Mouse (Mus musculus): ENCODE data around the gene Arhgef18. TPM values are rescaled to one million over a fixed set of nuclear protein-coding genes. Genes with fewer than 3 reads are reported as not detected.

The Arhgef18 gene
- polyA plus RNA-seq, 1 experiment from 2014 or later, result 9.6 TPM

GRCm38 (mm10) chr8:3387286-3387685, 5.5 kb upstream of the Arhgef18 start:
- ATAC-seq (ENCODE audit: insufficient number of reproducible peaks, insufficient read depth, low FRiP score, low read depth), result peak; percentile 34; the same call in 1 of the 2 replicates
- no peaks in the 10 kb centered on the region for H3K9me3 ChIP-seq (ENCODE audit: control insufficient read depth, low read depth, low read length)
- no peak overlapping the region for H3K4me3 ChIP-seq (ENCODE audit: low read depth, low read length)
- H3K4me2 ChIP-seq (replicated peaks; ENCODE audit: low read depth, low read length), result no peak overlapping the region
- H3K36me3 ChIP-seq (ENCODE audit: control insufficient read depth, insufficient read depth, low read length), result no peaks in the 10 kb centered on the region
- H3K4me1 ChIP-seq (ENCODE audit: control insufficient read depth, insufficient read depth, low read length), result no peaks in the 10 kb centered on the region
- H3K27me3 ChIP-seq (ENCODE audit: control insufficient read depth, insufficient read depth, low read length), result no peaks in the 10 kb centered on the region
- no peak overlapping the region for H3K9ac ChIP-seq (replicated peaks; ENCODE audit: low read depth, low read length)
- 41% methylated on average over 6 of the region's 6 CpGs for WGBS
- H3K27ac ChIP-seq (ENCODE audit: low read length), result no peak overlapping the region

- H3K27ac ChIP-seq (ENCODE audit: low read length), result no peak overlapping the region
- no peaks in the 10 kb centered on the region; the same call in 1 of the 2 replicates for H3K4me1 ChIP-seq (ENCODE audit: control insufficient read depth, insufficient read depth, low read length)
- H3K9ac ChIP-seq (replicated peaks; ENCODE audit: low read depth, low read length), result no peak overlapping the region
- H3K27me3 ChIP-seq (ENCODE audit: control insufficient read depth, insufficient read depth, low read length), result no peaks in the 10 kb centered on the region
- no peak overlapping the region for H3K4me2 ChIP-seq (replicated peaks; ENCODE audit: low read depth, low read length)
- H3K4me3 ChIP-seq (ENCODE audit: low read depth, low read length), result no peak overlapping the region
- no peak for ATAC-seq (ENCODE audit: insufficient number of reproducible peaks, insufficient read depth, low FRiP score, low read depth)
- H3K9me3 ChIP-seq (ENCODE audit: control insufficient read depth, low read depth, low read length), result no peaks in the 10 kb centered on the region
- H3K36me3 ChIP-seq (ENCODE audit: control insufficient read depth, insufficient read depth, low read length), result no peaks in the 10 kb centered on the region
- WGBS, result 66% methylated on average over 9 of the region's 9 CpGs
Measured at GRCm38 (mm10) chr8:3388591-3389338, 4.0 kb upstream of the Arhgef18 start.

GRCm38 (mm10) chr8:3389506-3389905, 3.3 kb upstream of the Arhgef18 start:
- H3K9me3 ChIP-seq (ENCODE audit: control insufficient read depth, low read depth, low read length), result no peaks in the 10 kb centered on the region
- H3K4me2 ChIP-seq (replicated peaks; ENCODE audit: low read depth, low read length), result no peak overlapping the region
- H3K9ac ChIP-seq (replicated peaks; ENCODE audit: low read depth, low read length), result no peak overlapping the region
- H3K36me3 ChIP-seq (ENCODE audit: control insufficient read depth, insufficient read depth, low read length), result no peaks in the 10 kb centered on the region
- 95% methylated on average over 1 of the region's 1 CpGs for WGBS
- H3K4me1 ChIP-seq (ENCODE audit: control insufficient read depth, insufficient read depth, low read length), result peaks cover 6% of the 10 kb centered on the region; the same call in 1 of the 2 replicates
- no peak overlapping the region for H3K4me3 ChIP-seq (ENCODE audit: low read depth, low read length)
- no peak overlapping the region for H3K27ac ChIP-seq (ENCODE audit: low read length)
- no peaks in the 10 kb centered on the region for H3K27me3 ChIP-seq (ENCODE audit: control insufficient read depth, insufficient read depth, low read length)
- ATAC-seq (ENCODE audit: insufficient number of reproducible peaks, insufficient read depth, low FRiP score, low read depth), result no peak

GRCm38 (mm10) chr8:3392293-3392692, 513 bp upstream of the Arhgef18 start:
- Histone ChIP-seq H3K9ac (replicated peaks; ENCODE audit: low read depth, low read length) (no peak overlapping the region), H3K9me3 (ENCODE audit: control insufficient read depth, low read depth, low read length) (no peaks in the 10 kb centered on the region), H3K27me3 (ENCODE audit: control insufficient read depth, insufficient read depth, low read length) (no peaks in the 10 kb centered on the region), H3K4me2 (replicated peaks; ENCODE audit: low read depth, low read length) (peak overlapping the region; percentile 87), H3K36me3 (ENCODE audit: control insufficient read depth, insufficient read depth, low read length) (no peaks in the 10 kb centered on the region), H3K27ac (ENCODE audit: low read length) (no peak overlapping the region), H3K4me1 (ENCODE audit: control insufficient read depth, insufficient read depth, low read length) (peaks cover 12% of the 10 kb centered on the region; the same call in 1 of the 2 replicates), H3K4me3 (ENCODE audit: low read depth, low read length) (peak overlapping the region; percentile 65)
- ATAC-seq (ENCODE audit: insufficient number of reproducible peaks, insufficient read depth, low FRiP score, low read depth), result no peak
- 37% methylated on average over 4 of the region's 4 CpGs for WGBS

GRCm38 (mm10) chr8:3394600-3394999, 1.8 kb downstream of the Arhgef18 start:
- Histone ChIP-seq H3K27ac (ENCODE audit: low read length) (no peak overlapping the region), H3K36me3 (ENCODE audit: control insufficient read depth, insufficient read depth, low read length) (no peaks in the 10 kb centered on the region), H3K27me3 (ENCODE audit: control insufficient read depth, insufficient read depth, low read length) (no peaks in the 10 kb centered on the region), H3K4me2 (replicated peaks; ENCODE audit: low read depth, low read length) (no peak overlapping the region; the same call in 1 of the 2 replicates), H3K9me3 (ENCODE audit: control insufficient read depth, low read depth, low read length) (no peaks in the 10 kb centered on the region), H3K4me3 (ENCODE audit: low read depth, low read length) (no peak overlapping the region), H3K9ac (replicated peaks; ENCODE audit: low read depth, low read length) (no peak overlapping the region), H3K4me1 (ENCODE audit: control insufficient read depth, insufficient read depth, low read length) (peaks cover 12% of the 10 kb centered on the region; the same call in 1 of the 2 replicates)
- ATAC-seq (ENCODE audit: insufficient number of reproducible peaks, insufficient read depth, low FRiP score, low read depth), result no peak
- 20% methylated on average over 6 of the region's 6 CpGs for WGBS

- H3K4me2 ChIP-seq (replicated peaks; ENCODE audit: low read depth, low read length), result no peak overlapping the region; the same call in 1 of the 2 replicates
- 26% methylated on average over 4 of the region's 4 CpGs for WGBS
- H3K4me3 ChIP-seq (ENCODE audit: low read depth, low read length), result no peak overlapping the region
- no peaks in the 10 kb centered on the region for H3K9me3 ChIP-seq (ENCODE audit: control insufficient read depth, low read depth, low read length)
- no peaks in the 10 kb centered on the region for H3K27me3 ChIP-seq (ENCODE audit: control insufficient read depth, insufficient read depth, low read length)
- no peak overlapping the region for H3K27ac ChIP-seq (ENCODE audit: low read length)
- H3K9ac ChIP-seq (replicated peaks; ENCODE audit: low read depth, low read length), result no peak overlapping the region
- no peaks in the 10 kb centered on the region for H3K36me3 ChIP-seq (ENCODE audit: control insufficient read depth, insufficient read depth, low read length)
- no peak for ATAC-seq (ENCODE audit: insufficient number of reproducible peaks, insufficient read depth, low FRiP score, low read depth)
- H3K4me1 ChIP-seq (ENCODE audit: control insufficient read depth, insufficient read depth, low read length), result peaks cover 12% of the 10 kb centered on the region; the same call in 1 of the 2 replicates
Measured at GRCm38 (mm10) chr8:3395246-3395645, 2.4 kb downstream of the Arhgef18 start.

GRCm38 (mm10) chr8:3397597-3397996, 4.8 kb downstream of the Arhgef18 start:
- WGBS, result 90% methylated on average over 3 of the region's 3 CpGs
- H3K9ac ChIP-seq (replicated peaks; ENCODE audit: low read depth, low read length), result no peak overlapping the region
- ATAC-seq (ENCODE audit: insufficient number of reproducible peaks, insufficient read depth, low FRiP score, low read depth), result no peak

GRCm38 (mm10) chr8:3400509-3400908, 7.7 kb downstream of the Arhgef18 start:
- no peaks in the 10 kb centered on the region for H3K4me1 ChIP-seq (ENCODE audit: control insufficient read depth, insufficient read depth, low read length)
- ATAC-seq (ENCODE audit: insufficient number of reproducible peaks, insufficient read depth, low FRiP score, low read depth), result no peak
- no peaks in the 10 kb centered on the region for H3K27me3 ChIP-seq (ENCODE audit: control insufficient read depth, insufficient read depth, low read length)
- no peak overlapping the region for H3K4me2 ChIP-seq (replicated peaks; ENCODE audit: low read depth, low read length)
- H3K27ac ChIP-seq (ENCODE audit: low read length), result no peak overlapping the region
- no peak overlapping the region for H3K9ac ChIP-seq (replicated peaks; ENCODE audit: low read depth, low read length)
- no peaks in the 10 kb centered on the region for H3K9me3 ChIP-seq (ENCODE audit: control insufficient read depth, low read depth, low read length)
- no peak overlapping the region for H3K4me3 ChIP-seq (ENCODE audit: low read depth, low read length)
- 35% methylated on average over 2 of the region's 2 CpGs for WGBS
- no peaks in the 10 kb centered on the region for H3K36me3 ChIP-seq (ENCODE audit: control insufficient read depth, insufficient read depth, low read length)

More at GRCm38 (mm10) chr8:3397597-3397996, 4.8 kb downstream of the Arhgef18 start:
- H3K4me1 ChIP-seq (ENCODE audit: control insufficient read depth, insufficient read depth, low read length), result peaks cover 12% of the 10 kb centered on the region; the same call in 1 of the 2 replicates
- no peaks in the 10 kb centered on the region for H3K36me3 ChIP-seq (ENCODE audit: control insufficient read depth, insufficient read depth, low read length)
- H3K9me3 ChIP-seq (ENCODE audit: control insufficient read depth, low read depth, low read length), result no peaks in the 10 kb centered on the region
- H3K4me2 ChIP-seq (replicated peaks; ENCODE audit: low read depth, low read length), result no peak overlapping the region
- H3K27ac ChIP-seq (ENCODE audit: low read length), result no peak overlapping the region
- H3K4me3 ChIP-seq (ENCODE audit: low read depth, low read length), result no peak overlapping the region
- H3K27me3 ChIP-seq (ENCODE audit: control insufficient read depth, insufficient read depth, low read length), result no peaks in the 10 kb centered on the region

All from stomach, embryonic 14.5 days (tissue).